In genomic region chr17:15822376-15822775, GRCm38 (mm10) we compare ENCODE assay signal across 14 mouse cellular contexts. TPM values are rescaled to one million over a fixed set of nuclear protein-coding genes. Genes with fewer than 3 reads are reported as not detected.
A peak's percentile ranks its signal among the peaks of the same experiment; 100 is the strongest.
DNase-seq lines count a peak whose midpoint lies in the region; ATAC-seq and TF ChIP-seq lines count a peak whose summit lies in the region.
"Had no signal": no experiment of that assay in that cellular context is flagged by ENCODE, and none has a peak within 500 bp of the region (broad histone marks: within the 10 kb centered on the region; RNA-seq: fewer than 3 reads in every experiment).

No protein-coding gene starts in this region.

- H3K4me1 ChIP-seq in heart, embryonic 10.5 days: peaks cover 34% of the 10 kb centered on the region
- no peaks in the 10 kb centered on the region for H3K4me1 ChIP-seq in hindbrain, postnatal 0 days (ENCODE audit: insufficient read depth, low read length)
- peaks cover 2% of the 10 kb centered on the region; the same call in 1 of the 2 replicates for H3K4me1 ChIP-seq in midbrain, postnatal 0 days (ENCODE audit: insufficient read depth, low read length)
- peaks cover 5% of the 10 kb centered on the region; the same call in 1 of the 2 replicates for H3K4me1 ChIP-seq in stomach, postnatal 0 days (replicated peaks; ENCODE audit: control insufficient read depth, insufficient read depth)

- H3K4me3 ChIP-seq in heart, embryonic 10.5 days: no peak overlapping the region
- no peak overlapping the region for H3K4me3 ChIP-seq in hindbrain, postnatal 0 days (ENCODE audit: low read length)
- no peak overlapping the region for H3K4me3 ChIP-seq in midbrain, postnatal 0 days (ENCODE audit: low read depth, low read length)
- peak overlapping the region; percentile 94 for H3K4me3 ChIP-seq in stomach, postnatal 0 days (ENCODE audit: low read depth, low read length)
- H3K4me3 ChIP-seq: megakaryocyte, embryonic 14.5 days had no signal

- H3K4me2 ChIP-seq in hindbrain, postnatal 0 days (ENCODE audit: low read depth, low read length): 0 out of 2 replicates have a peak overlapping the region, but pooled peaks have one; percentile 17
- H3K4me2 ChIP-seq in midbrain, postnatal 0 days (ENCODE audit: low read depth, low read length, poor library complexity, severe bottlenecking): peak overlapping the region; percentile 86
- H3K4me2 ChIP-seq in stomach, postnatal 0 days (replicated peaks; ENCODE audit: low read depth): peak overlapping the region; percentile 35
- H3K4me2 ChIP-seq: heart, embryonic 11.5 days had no signal

- no peak overlapping the region for H3K27ac ChIP-seq in heart, embryonic 10.5 days
- H3K27ac ChIP-seq in hindbrain, postnatal 0 days: no peak overlapping the region
- H3K27ac ChIP-seq in midbrain, postnatal 0 days (ENCODE audit: low read depth, low read length): no peak overlapping the region
- H3K27ac ChIP-seq in stomach, postnatal 0 days (replicated peaks): no peak overlapping the region

- H3K9ac ChIP-seq in hindbrain, postnatal 0 days (replicated peaks; ENCODE audit: low read length): no peak overlapping the region
- no peak overlapping the region for H3K9ac ChIP-seq in midbrain, postnatal 0 days (replicated peaks; ENCODE audit: low read length, poor library complexity, severe bottlenecking)
- 0 out of 2 replicates have a peak overlapping the region, but pooled peaks have one; percentile 35 for H3K9ac ChIP-seq in stomach, postnatal 0 days (ENCODE audit: low read length)

- peaks cover 9% of the 10 kb centered on the region; the same call in 1 of the 2 replicates for H3K36me3 ChIP-seq in heart, embryonic 10.5 days
- no peaks in the 10 kb centered on the region for H3K36me3 ChIP-seq in hindbrain, postnatal 0 days (ENCODE audit: insufficient read depth, low read length)
- H3K36me3 ChIP-seq in midbrain, postnatal 0 days (ENCODE audit: insufficient read depth, low read length): no peaks in the 10 kb centered on the region
- 0 out of 2 replicates have a peak, but pooled peaks cover 2% of the 10 kb centered on the region for H3K36me3 ChIP-seq in stomach, postnatal 0 days (ENCODE audit: control insufficient read depth, insufficient read depth, low read length)

- TF ChIP-seq CTCF in hindbrain, postnatal 0 days (IDR thresholded peaks at IDR 0.05; ENCODE audit: low read depth): no peak
- TF ChIP-seq CTCF in midbrain, postnatal 0 days (IDR thresholded peaks at IDR 0.05): no peak
- TF ChIP-seq CTCF in stomach, postnatal 0 days (IDR thresholded peaks at IDR 0.05; ENCODE audit: low read depth): no peak

- peak; percentile 83 for DNase-seq in heart, adult 11 months
- no peak for DNase-seq in heart, embryonic 10.5 days (ENCODE audit: low spot score)
- DNase-seq in hindbrain, postnatal 0 days (ENCODE audit: low spot score): no peak
- DNase-seq in midbrain, postnatal 0 days (ENCODE audit: low spot score): no peak
- DNase-seq in stomach, postnatal 0 days (ENCODE audit: low spot score): peak; percentile 15
- DNase-seq in lung, postnatal 14 days: no peak
- DNase-seq in right cerebral cortex, adult 18-20 months: no peak
- DNase-seq: cerebellum, adult 18-20 months; embryo, embryonic 11 days; kidney, postnatal 14 days; lung, adult 18-20 months had no signal

- ATAC-seq in hindbrain, postnatal 0 days: no peak
- no peak for ATAC-seq in midbrain, postnatal 0 days (ENCODE audit: low FRiP score)
- ATAC-seq in stomach, postnatal 0 days (ENCODE audit: low FRiP score, low TSS enrichment): no peak
- ATAC-seq: activated CD4-positive, CD25-positive, alpha-beta regulatory T cell, adult 4 months had no signal

- no peaks in the 10 kb centered on the region for H3K9me3 ChIP-seq in heart, embryonic 10.5 days
- no peaks in the 10 kb centered on the region for H3K9me3 ChIP-seq in hindbrain, postnatal 0 days (ENCODE audit: low read length)
- H3K9me3 ChIP-seq in midbrain, postnatal 0 days (ENCODE audit: low read length): no peaks in the 10 kb centered on the region
- no peaks in the 10 kb centered on the region for H3K9me3 ChIP-seq in stomach, postnatal 0 days (ENCODE audit: control insufficient read depth, low read length)

- 92% methylated on average over 7 of the region's 7 CpGs for WGBS in heart, embryonic 10.5 days
- 79% methylated on average over 7 of the region's 7 CpGs for WGBS in hindbrain, postnatal 0 days
- 77% methylated on average over 7 of the region's 7 CpGs for WGBS in midbrain, postnatal 0 days
- 64% methylated on average over 7 of the region's 7 CpGs for WGBS in stomach, postnatal 0 days

- H3K27me3 ChIP-seq in heart, embryonic 10.5 days (ENCODE audit: insufficient read depth, poor library complexity, severe bottlenecking): no peaks in the 10 kb centered on the region
- H3K27me3 ChIP-seq in hindbrain, postnatal 0 days (ENCODE audit: insufficient read depth, low read length): no peaks in the 10 kb centered on the region
- no peaks in the 10 kb centered on the region for H3K27me3 ChIP-seq in midbrain, postnatal 0 days (ENCODE audit: insufficient read depth, low read length)
- no peaks in the 10 kb centered on the region for H3K27me3 ChIP-seq in stomach, postnatal 0 days (ENCODE audit: control insufficient read depth, insufficient read depth, low read length)

- no peak for TF ChIP-seq EP300 in stomach, postnatal 0 days (optimal IDR thresholded peaks at IDR 0.05)

RNA-seq across cellular contexts. Expression of gene Rgmb, which starts 8.5 kb away (rescaled TPM):
- 7.1 and 10.7 TPM in 2 replicates for polyA plus RNA-seq in heart, embryonic 10.5 days (2016; fragmentation: Nextera tagmentation; extraction: Ambion mirVana)
- total RNA-seq in hindbrain, postnatal 0 days (2014; rRNA removed): 131 and 145 TPM in 2 replicates
- 50.6 and 52.8 TPM in 2 replicates for polyA plus RNA-seq in hindbrain, postnatal 0 days (2015; fragmentation: Nextera tagmentation; extraction: Ambion mirVana)
- total RNA-seq in midbrain, postnatal 0 days (2014; rRNA removed): 112 and 144 TPM in 2 replicates
- polyA plus RNA-seq in midbrain, postnatal 0 days (2015; fragmentation: Nextera tagmentation; extraction: Ambion mirVana): 53.9 and 55.2 TPM in 2 replicates
- polyA plus RNA-seq in stomach, postnatal 0 days (2015; fragmentation: Nextera tagmentation; extraction: Ambion mirVana): 33.0 and 41.1 TPM in 2 replicates

Comparison
In these comparisons a context has a peak if more than half of its experiments do, and no peak if none do; other contexts are left out.
1. DNase-seq: peak in heart, adult 11 months (single experiment) and stomach, postnatal 0 days (single experiment); none in heart, embryonic 10.5 days (single experiment), hindbrain, postnatal 0 days (single experiment), midbrain, postnatal 0 days (single experiment), lung, postnatal 14 days (single experiment) and right cerebral cortex, adult 18-20 months (single experiment).
2. H3K4me2 ChIP-seq: peak in every context shown above with its lines; median percentile 86 in midbrain, postnatal 0 days; 35 in stomach, postnatal 0 days; 17 in hindbrain, postnatal 0 days.